Comparison of ENCODE assay signal across 11 mouse cellular contexts in the genomic region with DNA sequence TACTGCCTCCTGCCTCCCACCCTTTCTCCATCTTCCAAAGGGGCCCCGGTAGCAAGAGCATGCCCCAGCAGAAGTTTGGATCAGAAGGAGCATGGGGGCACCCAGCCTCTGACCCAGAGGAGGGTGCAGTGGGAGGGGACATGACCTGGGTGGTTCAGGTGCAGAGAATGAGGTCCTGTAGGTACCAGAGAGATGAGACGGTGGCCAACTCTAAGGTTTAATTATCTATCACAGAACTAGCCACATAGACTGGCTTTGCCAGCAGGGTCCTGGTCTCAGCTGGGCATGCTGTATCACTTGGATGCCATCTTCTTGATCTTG. TPM values are rescaled to one million over a fixed set of nuclear protein-coding genes. Genes with fewer than 3 reads are reported as not detected.
DNase-seq lines count a peak whose midpoint lies in the region; ATAC-seq and TF ChIP-seq lines count a peak whose summit lies in the region.
"Had no signal": no experiment of that assay in that cellular context is flagged by ENCODE, and none has a peak within 500 bp of the region (broad histone marks: within the 10 kb centered on the region; RNA-seq: fewer than 3 reads in every experiment).

No protein-coding gene starts in this region.

- H3K9me3 ChIP-seq in heart, embryonic 15.5 days (replicated peaks), result no peaks in the 10 kb centered on the region
- H3K9me3 ChIP-seq in hindbrain, embryonic 13.5 days, result no peaks in the 10 kb centered on the region
- H3K9me3 ChIP-seq in midbrain, embryonic 12.5 days, result no peaks in the 10 kb centered on the region

- no peak overlapping the region for H3K27ac ChIP-seq in heart, embryonic 15.5 days
- H3K27ac ChIP-seq in bone marrow, adult 2 months (ENCODE audit: control insufficient read depth, insufficient read depth, low read depth, low read length, poor library complexity), result peak overlapping the region; percentile 18; the same call in 1 of the 2 replicates
- no peak overlapping the region for H3K27ac ChIP-seq in hindbrain, embryonic 13.5 days
- no peak overlapping the region for H3K27ac ChIP-seq in midbrain, embryonic 12.5 days (replicated peaks)

- DNase-seq in heart, postnatal 36 days, result no peak
- no peak for DNase-seq in right cerebral cortex, postnatal 4 days
- DNase-seq in left cerebral cortex, postnatal 14 days (ENCODE audit: low spot score in 2 of 2), result no peak
- DNase-seq in gastrocnemius, postnatal 36 days, result no peak

- peaks cover 14% of the 10 kb centered on the region; the same call in 1 of the 2 replicates for H3K27me3 ChIP-seq in heart, embryonic 15.5 days
- peaks cover 43% of the 10 kb centered on the region for H3K27me3 ChIP-seq in hindbrain, embryonic 13.5 days
- peaks cover 46% of the 10 kb centered on the region for H3K27me3 ChIP-seq in midbrain, embryonic 12.5 days

- H3K9ac ChIP-seq in heart, embryonic 15.5 days, result peak overlapping the region; percentile 60
- 0 out of 2 replicates have a peak overlapping the region, but pooled peaks have one; percentile 65 for H3K9ac ChIP-seq in hindbrain, embryonic 13.5 days
- no peak overlapping the region for H3K9ac ChIP-seq in midbrain, embryonic 12.5 days (replicated peaks)

- peak overlapping the region; percentile 92 for H3K4me2 ChIP-seq in heart, embryonic 15.5 days
- H3K4me2 ChIP-seq in hindbrain, embryonic 13.5 days, result peak overlapping the region; percentile 59
- H3K4me2 ChIP-seq in midbrain, embryonic 12.5 days (replicated peaks), result peak overlapping the region; percentile 60

- H3K4me1 ChIP-seq in heart, embryonic 15.5 days (replicated peaks), result peaks cover 49% of the 10 kb centered on the region
- 0 out of 2 replicates have a peak, but pooled peaks cover 2% of the 10 kb centered on the region for H3K4me1 ChIP-seq in bone marrow, adult 2 months (ENCODE audit: control insufficient read depth, insufficient read depth, low read length)
- peaks cover 37% of the 10 kb centered on the region for H3K4me1 ChIP-seq in hindbrain, embryonic 13.5 days (replicated peaks)
- peaks cover 8% of the 10 kb centered on the region for H3K4me1 ChIP-seq in midbrain, embryonic 12.5 days

- H3K4me3 ChIP-seq in heart, embryonic 15.5 days, result peak overlapping the region; percentile 61
- H3K4me3 ChIP-seq in bone marrow, adult 2 months (replicated peaks; ENCODE audit: control insufficient read depth, low read depth, low read length), result peak overlapping the region; percentile 70
- H3K4me3 ChIP-seq in hindbrain, embryonic 13.5 days, result peak overlapping the region; percentile 29; the same call in 1 of the 2 replicates
- H3K4me3 ChIP-seq in midbrain, embryonic 12.5 days, result no peak overlapping the region

- TF ChIP-seq CTCF in bone marrow, adult 2 months (IDR thresholded peaks at IDR 0.05; ENCODE audit: control insufficient read depth, insufficient read depth, low read length), result no peak

- ATAC-seq in heart, embryonic 15.5 days (replicated peaks; ENCODE audit: insufficient number of reproducible peaks, insufficient read depth, low FRiP score, low read depth), result no peak
- no peak for ATAC-seq in hindbrain, embryonic 13.5 days (ENCODE audit: low FRiP score)
- no peak for ATAC-seq in midbrain, embryonic 12.5 days (ENCODE audit: low FRiP score, low read depth)
- ATAC-seq: inflammation-experienced regulatory T-cells, adult 6 months had no signal

- H3K36me3 ChIP-seq in heart, embryonic 15.5 days, result peaks cover 4% of the 10 kb centered on the region
- peaks cover 10% of the 10 kb centered on the region for H3K36me3 ChIP-seq in hindbrain, embryonic 13.5 days
- peaks cover 11% of the 10 kb centered on the region for H3K36me3 ChIP-seq in midbrain, embryonic 12.5 days

- no peak for TF ChIP-seq POLR2A in bone marrow, adult 2 months (IDR thresholded peaks at IDR 0.05; ENCODE audit: borderline replicate concordance, control insufficient read depth, low read depth, low read length)

- intact Hi-C loops in heart, postnatal 36 days (cut with DNase I), result no loop called here
- intact Hi-C loops in left cerebral cortex, postnatal 14 days (cut with DNase I), result no loop called here
- intact Hi-C loops in gastrocnemius, postnatal 36 days (cut with DNase I), result no loop called here

- WGBS in heart, embryonic 15.5 days, result 27% methylated on average over 2 of the region's 2 CpGs
- 27% methylated on average over 2 of the region's 2 CpGs for WGBS in bone marrow, adult 2 months
- WGBS in hindbrain, embryonic 13.5 days, result 33% methylated on average over 2 of the region's 2 CpGs
- WGBS in midbrain, embryonic 12.5 days, result 34% methylated on average over 2 of the region's 2 CpGs

RNA-seq across cellular contexts. Expression of gene Smim1, which starts 0.4 kb away (rescaled TPM):
- polyA plus RNA-seq in heart, embryonic 15.5 days (2015; fragmentation: Nextera tagmentation; extraction: Ambion mirVana), result 41.4 and 52.6 TPM in 2 replicates
- total RNA-seq in heart, postnatal 36 days (2021), result 1 to 10 TPM; 5.9 to 7.0 TPM
- polyA plus RNA-seq in bone marrow, adult 2 months (2011; ENCODE audit: insufficient read depth, insufficient read length, low replicate concordance, missing spikeins), result 67.7 and 73.2 TPM in 2 replicates
- polyA plus RNA-seq in hindbrain, embryonic 13.5 days (2015; fragmentation: Nextera tagmentation; extraction: Ambion mirVana), result 7.3 and 8.1 TPM in 2 replicates
- 5.6 and 6.3 TPM in 2 replicates for polyA plus RNA-seq in midbrain, embryonic 12.5 days (2016; fragmentation: Nextera tagmentation; extraction: Ambion mirVana)
- 1 to 10 TPM; 4.5 to 4.9 TPM for total RNA-seq in left cerebral cortex, postnatal 14 days (2021)
- 1 to 10 TPM; 2.0 to 2.6 TPM for total RNA-seq in gastrocnemius, postnatal 36 days (2021)

RNA-seq across cellular contexts. Expression of gene Lrrc47, which starts 14.9 kb away (rescaled TPM):
- polyA plus RNA-seq in heart, embryonic 15.5 days (2015; fragmentation: Nextera tagmentation; extraction: Ambion mirVana), result 13.4 and 20.9 TPM in 2 replicates
- 10 to 100 TPM; 30.6 to 33.1 TPM for total RNA-seq in heart, postnatal 36 days (2021)
- 26.3 and 28.8 TPM in 2 replicates for polyA plus RNA-seq in bone marrow, adult 2 months (2011; ENCODE audit: insufficient read depth, insufficient read length, low replicate concordance, missing spikeins)
- 20.3 and 24.4 TPM in 2 replicates for polyA plus RNA-seq in hindbrain, embryonic 13.5 days (2015; fragmentation: Nextera tagmentation; extraction: Ambion mirVana)
- 31.4 and 34.8 TPM in 2 replicates for polyA plus RNA-seq in midbrain, embryonic 12.5 days (2016; fragmentation: Nextera tagmentation; extraction: Ambion mirVana)
- 10 to 100 TPM; 48.9 to 49.8 TPM for total RNA-seq in left cerebral cortex, postnatal 14 days (2021)
- total RNA-seq in gastrocnemius, postnatal 36 days (2021), result 10 to 100 TPM; 20.4 to 20.9 TPM

RNA-seq across cellular contexts. Expression of gene Ccdc27, which starts 16.1 kb away (rescaled TPM):
- not detected in 2 replicates for polyA plus RNA-seq in heart, embryonic 15.5 days (2015; fragmentation: Nextera tagmentation; extraction: Ambion mirVana)
- total RNA-seq in heart, postnatal 36 days (2021), result not detected
- polyA plus RNA-seq in bone marrow, adult 2 months (2011; ENCODE audit: insufficient read depth, insufficient read length, low replicate concordance, missing spikeins), result not detected in 2 replicates
- not detected in 2 replicates for polyA plus RNA-seq in hindbrain, embryonic 13.5 days (2015; fragmentation: Nextera tagmentation; extraction: Ambion mirVana)
- polyA plus RNA-seq in midbrain, embryonic 12.5 days (2016; fragmentation: Nextera tagmentation; extraction: Ambion mirVana), result not detected in 2 replicates
- total RNA-seq in left cerebral cortex, postnatal 14 days (2021), result under 1 TPM; 0.26 to 0.32 TPM
- not detected for total RNA-seq in gastrocnemius, postnatal 36 days (2021)
- total RNA-seq: neutrophil, adult 5-6 weeks had no signal
- polyA plus RNA-seq: brain, embryonic 14.5 days; inflammation-experienced regulatory T-cells, adult 6 months had no signal

RNA-seq across cellular contexts. Expression of gene Cep104, which starts 51.4 kb away (rescaled TPM):
- 11.6 and 16.2 TPM in 2 replicates for polyA plus RNA-seq in heart, embryonic 15.5 days (2015; fragmentation: Nextera tagmentation; extraction: Ambion mirVana)
- 10 to 100 TPM; 28.0 to 29.6 TPM for total RNA-seq in heart, postnatal 36 days (2021)
- 7.9 and 11.1 TPM in 2 replicates for polyA plus RNA-seq in bone marrow, adult 2 months (2011; ENCODE audit: insufficient read depth, insufficient read length, low replicate concordance, missing spikeins)
- 16.1 and 19.9 TPM in 2 replicates for polyA plus RNA-seq in hindbrain, embryonic 13.5 days (2015; fragmentation: Nextera tagmentation; extraction: Ambion mirVana)
- polyA plus RNA-seq in midbrain, embryonic 12.5 days (2016; fragmentation: Nextera tagmentation; extraction: Ambion mirVana), result 22.6 and 23.3 TPM in 2 replicates
- 10 to 100 TPM; 27.3 to 28.8 TPM for total RNA-seq in left cerebral cortex, postnatal 14 days (2021)
- 10 to 100 TPM; 23.0 to 24.0 TPM for total RNA-seq in gastrocnemius, postnatal 36 days (2021)

RNA-seq across cellular contexts. Expression of gene Dffb, which starts 51.5 kb away (rescaled TPM):
- 5.5 and 8.5 TPM in 2 replicates for polyA plus RNA-seq in heart, embryonic 15.5 days (2015; fragmentation: Nextera tagmentation; extraction: Ambion mirVana)
- 1 to 10 TPM; 3.7 to 4.4 TPM for total RNA-seq in heart, postnatal 36 days (2021)
- polyA plus RNA-seq in bone marrow, adult 2 months (2011; ENCODE audit: insufficient read depth, insufficient read length, low replicate concordance, missing spikeins), result 5.7 and 15.7 TPM in 2 replicates
- 10.1 and 12.5 TPM in 2 replicates for polyA plus RNA-seq in hindbrain, embryonic 13.5 days (2015; fragmentation: Nextera tagmentation; extraction: Ambion mirVana)
- polyA plus RNA-seq in midbrain, embryonic 12.5 days (2016; fragmentation: Nextera tagmentation; extraction: Ambion mirVana), result 10.3 and 10.7 TPM in 2 replicates
- total RNA-seq in left cerebral cortex, postnatal 14 days (2021), result 10 to 100 TPM; 12.6 to 13.3 TPM
- 1 to 10 TPM; 1.3 to 1.8 TPM for total RNA-seq in gastrocnemius, postnatal 36 days (2021)
